In genomic region chr17:48416425-48417195, GRCm38 (mm10) we compare ENCODE assay signal across 9 mouse cellular contexts. TPM values are rescaled to one million over a fixed set of nuclear protein-coding genes. Genes with fewer than 3 reads are reported as not detected.
A peak's percentile ranks its signal among the peaks of the same experiment; 100 is the strongest.
DNase-seq lines count a peak whose midpoint lies in the region; ATAC-seq lines count a peak whose summit lies in the region.
"Had no signal": no experiment of that assay in that cellular context is flagged by ENCODE, and none has a peak within 500 bp of the region (broad histone marks: within the 10 kb centered on the region; RNA-seq: fewer than 3 reads in every experiment).

No protein-coding gene starts in this region.

- H3K9ac ChIP-seq in forebrain, embryonic 11.5 days (ENCODE audit: low read length): no peak overlapping the region
- no peak overlapping the region for H3K9ac ChIP-seq in hindbrain, embryonic 16.5 days (ENCODE audit: low read depth, low read length)

- no peaks in the 10 kb centered on the region for H3K4me1 ChIP-seq in forebrain, embryonic 11.5 days (replicated peaks; ENCODE audit: control insufficient read depth, insufficient read depth, low read length)
- H3K4me1 ChIP-seq in forebrain, embryonic 10.5 days: peaks cover 9% of the 10 kb centered on the region
- H3K4me1 ChIP-seq in hindbrain, embryonic 16.5 days (ENCODE audit: control insufficient read depth, insufficient read depth, low read depth, low read length): no peaks in the 10 kb centered on the region

- intact Hi-C loops in left cerebral cortex, postnatal 25 days (cut with DNase I): loop anchor here (2.0 to 5.0 kb wide), 2 partner anchors 186 to 756 kb away; no protein-coding TSS in a partner anchor

- 89% methylated on average over 14 of the region's 14 CpGs for WGBS in forebrain, embryonic 11.5 days
- WGBS in forebrain, embryonic 10.5 days: 92% methylated on average over 14 of the region's 14 CpGs
- WGBS in hindbrain, embryonic 16.5 days: 88% methylated on average over 14 of the region's 14 CpGs

- no peak overlapping the region for H3K27ac ChIP-seq in forebrain, embryonic 11.5 days (ENCODE audit: low read depth, low read length)
- no peak overlapping the region for H3K27ac ChIP-seq in forebrain, embryonic 10.5 days
- no peak overlapping the region for H3K27ac ChIP-seq in hindbrain, embryonic 16.5 days (ENCODE audit: low read depth, low read length)

- H3K36me3 ChIP-seq in forebrain, embryonic 11.5 days (ENCODE audit: control insufficient read depth, insufficient read depth, low read length): no peaks in the 10 kb centered on the region; the same call in 1 of the 2 replicates
- H3K36me3 ChIP-seq in forebrain, embryonic 10.5 days (replicated peaks): peaks cover 77% of the 10 kb centered on the region
- no peaks in the 10 kb centered on the region for H3K36me3 ChIP-seq in hindbrain, embryonic 16.5 days (ENCODE audit: control insufficient read depth, insufficient read depth, low read length)

- H3K9me3 ChIP-seq in forebrain, embryonic 11.5 days (ENCODE audit: control insufficient read depth, low read length): no peaks in the 10 kb centered on the region
- no peaks in the 10 kb centered on the region for H3K9me3 ChIP-seq in forebrain, embryonic 10.5 days
- no peaks in the 10 kb centered on the region for H3K9me3 ChIP-seq in hindbrain, embryonic 16.5 days (ENCODE audit: control insufficient read depth, low read length)

- H3K27me3 ChIP-seq in forebrain, embryonic 11.5 days (ENCODE audit: control insufficient read depth, insufficient read depth, low read length): no peaks in the 10 kb centered on the region
- H3K27me3 ChIP-seq in forebrain, embryonic 10.5 days (ENCODE audit: poor library complexity, severe bottlenecking): no peaks in the 10 kb centered on the region
- no peaks in the 10 kb centered on the region for H3K27me3 ChIP-seq in hindbrain, embryonic 16.5 days (replicated peaks; ENCODE audit: control insufficient read depth, insufficient read depth, low read length)

- H3K4me2 ChIP-seq in forebrain, embryonic 11.5 days (ENCODE audit: low read depth, low read length, severe bottlenecking): no peak overlapping the region
- H3K4me2 ChIP-seq in hindbrain, embryonic 16.5 days (ENCODE audit: low read length): no peak overlapping the region

- DNase-seq in forebrain, embryonic 11.5 days (ENCODE audit: low spot score): peak; percentile 76
- DNase-seq in forebrain, embryonic 10.5 days (ENCODE audit: extremely low spot score, low spot score): no peak
- DNase-seq in adrenal gland, postnatal 10 days: peak; percentile 59
- peak; percentile 47 to 57 for DNase-seq in left cerebral cortex, postnatal 25 days (ENCODE audit: low spot score in 2 of 2)
- DNase-seq in spleen, postnatal 14 days (ENCODE audit: low spot score in 2 of 2): peak; percentile 44 to 65

- H3K4me3 ChIP-seq in forebrain, embryonic 11.5 days (ENCODE audit: low read depth, low read length): no peak overlapping the region
- H3K4me3 ChIP-seq in forebrain, embryonic 10.5 days: no peak overlapping the region
- no peak overlapping the region for H3K4me3 ChIP-seq in hindbrain, embryonic 16.5 days (ENCODE audit: low read length)

- ATAC-seq in forebrain, embryonic 11.5 days (replicated peaks; ENCODE audit: low FRiP score): peak; percentile 69; the same call in 1 of the 2 replicates
- peak; percentile 66; the same call in 1 of the 2 replicates for ATAC-seq in erythroid progenitor cell, adult 5-6 weeks (replicated peaks; ENCODE audit: low FRiP score, poor library complexity, severe bottlenecking)
- peak; percentile 72 for ATAC-seq in hindbrain, embryonic 16.5 days
- ATAC-seq in megakaryocyte-erythroid progenitor cell, adult 5-6 weeks (replicated peaks; ENCODE audit: low FRiP score, low TSS enrichment, poor library complexity, severe bottlenecking): peak; percentile 87

RNA-seq across cellular contexts. Expression of gene Oard1, which starts 6.8 kb away (rescaled TPM):
- 91.6 and 91.8 TPM in 2 replicates for polyA plus RNA-seq in forebrain, embryonic 11.5 days (2014; fragmentation: Nextera tagmentation; extraction: Ambion mirVana)
- polyA plus RNA-seq in forebrain, embryonic 10.5 days (2016; fragmentation: Nextera tagmentation; extraction: Ambion mirVana): 107 TPM in 2 replicates
- 10 to 100 TPM; 19.1 to 22.8 TPM for total RNA-seq in adrenal gland, postnatal 10 days (2021)
- total RNA-seq in erythroid progenitor cell, adult 5-6 weeks (2015; ENCODE audit: low replicate concordance): 42.9 and 62.9 TPM in 2 replicates
- total RNA-seq in erythroid progenitor cell, adult 5-6 weeks (2017; ENCODE audit: low replicate concordance): 81.9 and 87.0 TPM in 2 replicates
- polyA plus RNA-seq in hindbrain, embryonic 16.5 days (2015; fragmentation: Nextera tagmentation; extraction: Ambion mirVana): 33.2 and 34.3 TPM in 2 replicates
- total RNA-seq in left cerebral cortex, postnatal 25 days (2021): 1 to 10 TPM; 7.8 to 9.5 TPM
- 56.0 and 61.4 TPM in 2 replicates for total RNA-seq in megakaryocyte-erythroid progenitor cell, adult 5-6 weeks (2014; fragmentation: Nextera tagmentation)
- total RNA-seq in megakaryocyte-erythroid progenitor cell, adult 5-6 weeks (2017): 76.9 and 90.2 TPM in 2 replicates

RNA-seq across cellular contexts. Expression of gene Nfya, which starts 6.9 kb away (rescaled TPM):
- polyA plus RNA-seq in forebrain, embryonic 11.5 days (2014; fragmentation: Nextera tagmentation; extraction: Ambion mirVana): 24.5 and 25.6 TPM in 2 replicates
- polyA plus RNA-seq in forebrain, embryonic 10.5 days (2016; fragmentation: Nextera tagmentation; extraction: Ambion mirVana): 18.7 and 19.0 TPM in 2 replicates
- total RNA-seq in adrenal gland, postnatal 10 days (2021): 10 to 100 TPM; 31.0 to 31.3 TPM
- 133 and 142 TPM in 2 replicates for total RNA-seq in erythroid progenitor cell, adult 5-6 weeks (2015; ENCODE audit: low replicate concordance)
- 69.3 and 110 TPM in 2 replicates for total RNA-seq in erythroid progenitor cell, adult 5-6 weeks (2017; ENCODE audit: low replicate concordance)
- 8.9 and 10.6 TPM in 2 replicates for polyA plus RNA-seq in hindbrain, embryonic 16.5 days (2015; fragmentation: Nextera tagmentation; extraction: Ambion mirVana)
- total RNA-seq in left cerebral cortex, postnatal 25 days (2021): 10 to 100 TPM; 27.5 to 31.8 TPM
- total RNA-seq in megakaryocyte-erythroid progenitor cell, adult 5-6 weeks (2014; fragmentation: Nextera tagmentation): 89.3 and 113 TPM in 2 replicates
- 32.8 and 55.7 TPM in 2 replicates for total RNA-seq in megakaryocyte-erythroid progenitor cell, adult 5-6 weeks (2017)

RNA-seq across cellular contexts. Expression of gene Apobec2, which starts 16.1 kb away (rescaled TPM):
- 0.51 and 0.56 TPM in 2 replicates for polyA plus RNA-seq in forebrain, embryonic 11.5 days (2014; fragmentation: Nextera tagmentation; extraction: Ambion mirVana)
- 0.64 and 0.78 TPM in 2 replicates for polyA plus RNA-seq in forebrain, embryonic 10.5 days (2016; fragmentation: Nextera tagmentation; extraction: Ambion mirVana)
- 10 to 100 TPM; 15.9 to 51.1 TPM for total RNA-seq in adrenal gland, postnatal 10 days (2021)
- not detected in 2 replicates for total RNA-seq in erythroid progenitor cell, adult 5-6 weeks (2015; ENCODE audit: low replicate concordance)
- not detected in 2 replicates for total RNA-seq in erythroid progenitor cell, adult 5-6 weeks (2017; ENCODE audit: low replicate concordance)
- 0.88 and 4.2 TPM in 2 replicates for polyA plus RNA-seq in hindbrain, embryonic 16.5 days (2015; fragmentation: Nextera tagmentation; extraction: Ambion mirVana)
- not detected for total RNA-seq in left cerebral cortex, postnatal 25 days (2021)
- 1.7 TPM in 1 of 2 replicates, not detected in the other for total RNA-seq in megakaryocyte-erythroid progenitor cell, adult 5-6 weeks (2014; fragmentation: Nextera tagmentation)
- total RNA-seq in megakaryocyte-erythroid progenitor cell, adult 5-6 weeks (2017): 0.30 TPM in 1 of 2 replicates, not detected in the other

RNA-seq across cellular contexts. Expression of gene Tspo2, which starts 34.7 kb away (rescaled TPM):
- polyA plus RNA-seq in forebrain, embryonic 11.5 days (2014; fragmentation: Nextera tagmentation; extraction: Ambion mirVana): 0.63 and 1.4 TPM in 2 replicates
- polyA plus RNA-seq in forebrain, embryonic 10.5 days (2016; fragmentation: Nextera tagmentation; extraction: Ambion mirVana): not detected in 2 replicates
- 1 to 10 TPM; 1.5 to 2.1 TPM for total RNA-seq in adrenal gland, postnatal 10 days (2021)
- 464 and 482 TPM in 2 replicates for total RNA-seq in erythroid progenitor cell, adult 5-6 weeks (2015; ENCODE audit: low replicate concordance)
- total RNA-seq in erythroid progenitor cell, adult 5-6 weeks (2017; ENCODE audit: low replicate concordance): 322 and 537 TPM in 2 replicates
- 0.93 and 1.6 TPM in 2 replicates for polyA plus RNA-seq in hindbrain, embryonic 16.5 days (2015; fragmentation: Nextera tagmentation; extraction: Ambion mirVana)
- not detected for total RNA-seq in left cerebral cortex, postnatal 25 days (2021)
- total RNA-seq in megakaryocyte-erythroid progenitor cell, adult 5-6 weeks (2014; fragmentation: Nextera tagmentation): 192 and 203 TPM in 2 replicates
- total RNA-seq in megakaryocyte-erythroid progenitor cell, adult 5-6 weeks (2017): 86.3 and 160 TPM in 2 replicates
- total RNA-seq: layer of hippocampus, adult 8-10 months had no signal

RNA-seq across cellular contexts. Expression of gene Unc5cl, which starts 38.1 kb away (rescaled TPM):
- 0.17 and 0.25 TPM in 2 replicates for polyA plus RNA-seq in forebrain, embryonic 11.5 days (2014; fragmentation: Nextera tagmentation; extraction: Ambion mirVana)
- polyA plus RNA-seq in forebrain, embryonic 10.5 days (2016; fragmentation: Nextera tagmentation; extraction: Ambion mirVana): 0.07 and 0.27 TPM in 2 replicates
- total RNA-seq in adrenal gland, postnatal 10 days (2021): under 1 TPM in 1 of 2 experiments, not detected in 1; 0.21 TPM
- total RNA-seq in erythroid progenitor cell, adult 5-6 weeks (2015; ENCODE audit: low replicate concordance): 13.4 and 20.5 TPM in 2 replicates
- 13.2 and 24.1 TPM in 2 replicates for total RNA-seq in erythroid progenitor cell, adult 5-6 weeks (2017; ENCODE audit: low replicate concordance)
- 0.15 and 0.39 TPM in 2 replicates for polyA plus RNA-seq in hindbrain, embryonic 16.5 days (2015; fragmentation: Nextera tagmentation; extraction: Ambion mirVana)
- total RNA-seq in left cerebral cortex, postnatal 25 days (2021): under 1 TPM; 0.11 to 0.27 TPM
- total RNA-seq in megakaryocyte-erythroid progenitor cell, adult 5-6 weeks (2014; fragmentation: Nextera tagmentation): 4.2 and 7.1 TPM in 2 replicates
- total RNA-seq in megakaryocyte-erythroid progenitor cell, adult 5-6 weeks (2017): 5.1 and 5.7 TPM in 2 replicates

Comparison
In these comparisons a context has a peak if more than half of its experiments do, and no peak if none do; other contexts are left out.
1. RNA of gene Apobec2, which starts 16.1 kb away (total RNA-seq): 15.9 to 51.1 TPM in adrenal gland, postnatal 10 days; not detected in left cerebral cortex, postnatal 25 days, not detected in erythroid progenitor cell, adult 5-6 weeks and 0.30 to 1.7 TPM in megakaryocyte-erythroid progenitor cell, adult 5-6 weeks; every median in the first group is over 4 times any median in the second.
2. Peak in every context shown above with its lines, with median percentiles within 50 percentile points of each other: ATAC-seq.